Mouse (Mus musculus): ENCODE data around the gene Nlrp1b. TPM values are rescaled to one million over a fixed set of nuclear protein-coding genes. Genes with fewer than 3 reads are reported as not detected.

Gene Nlrp1b
- not detected in 2 replicates for polyA plus RNA-seq (2016; fragmentation: Nextera tagmentation; extraction: Ambion mirVana)

- 63% methylated on average over 2 of the region's 2 CpGs for WGBS
- Histone ChIP-seq H3K27ac (ENCODE audit: poor library complexity, severe bottlenecking) (no peak within 1 kb of the TSS), H3K9ac (no peak within 1 kb of the TSS), H3K27me3 (replicated peaks) (no peaks in the 10 kb centered on the region), H3K9me3 (replicated peaks) (0 out of 2 replicates have a peak, but pooled peaks cover 8% of the 10 kb centered on the region), H3K4me3 (no peak within 1 kb of the TSS), H3K4me2 (no peak within 1 kb of the TSS), H3K36me3 (no peaks in the 10 kb centered on the region), H3K4me1 (replicated peaks) (no peaks in the 10 kb centered on the region)
- no peak for ATAC-seq (ENCODE audit: insufficient number of reproducible peaks, low FRiP score)
Observed at GRCm38 (mm10) chr11:71230684-71231480, at the start of gene Nlrp1b. Gene Nlrp1b (minus strand): TSS chr11:71230733.

- H3K4me1 ChIP-seq (replicated peaks), result no peaks in the 10 kb centered on the region
- H3K27ac ChIP-seq (ENCODE audit: poor library complexity, severe bottlenecking), result no peak overlapping the region
- H3K9ac ChIP-seq, result no peak overlapping the region
- no peaks in the 10 kb centered on the region for H3K36me3 ChIP-seq
- H3K4me3 ChIP-seq, result no peak overlapping the region
- 65% methylated on average over 3 of the region's 3 CpGs for WGBS
- H3K9me3 ChIP-seq (replicated peaks), result no peaks in the 10 kb centered on the region
- no peak overlapping the region for H3K4me2 ChIP-seq
- H3K27me3 ChIP-seq (replicated peaks), result no peaks in the 10 kb centered on the region
- no peak for ATAC-seq (ENCODE audit: insufficient number of reproducible peaks, low FRiP score)
Observed at GRCm38 (mm10) chr11:71261036-71261435, 30.5 kb upstream of the Nlrp1b start.

GRCm38 (mm10) chr11:71251333-71251732 lies 20.8 kb upstream of the Nlrp1b start:
- Histone ChIP-seq H3K27ac (ENCODE audit: poor library complexity, severe bottlenecking) (no peak overlapping the region), H3K27me3 (replicated peaks) (no peaks in the 10 kb centered on the region), H3K9me3 (replicated peaks) (no peaks in the 10 kb centered on the region), H3K4me1 (replicated peaks) (no peaks in the 10 kb centered on the region), H3K9ac (no peak overlapping the region), H3K36me3 (no peaks in the 10 kb centered on the region), H3K4me3 (no peak overlapping the region), H3K4me2 (no peak overlapping the region)
- 68% methylated on average over 5 of the region's 5 CpGs for WGBS
- no peak for ATAC-seq (ENCODE audit: insufficient number of reproducible peaks, low FRiP score)

- H3K4me2 ChIP-seq, result no peak overlapping the region
- H3K4me1 ChIP-seq (replicated peaks), result no peaks in the 10 kb centered on the region
- H3K27ac ChIP-seq (ENCODE audit: poor library complexity, severe bottlenecking), result no peak overlapping the region
- H3K9ac ChIP-seq, result no peak overlapping the region
- no peaks in the 10 kb centered on the region for H3K27me3 ChIP-seq (replicated peaks)
- WGBS, result 55% methylated on average over 2 of the region's 2 CpGs
- H3K9me3 ChIP-seq (replicated peaks), result peaks cover 8% of the 10 kb centered on the region; the same call in 1 of the 2 replicates
- no peak overlapping the region for H3K4me3 ChIP-seq
- ATAC-seq (ENCODE audit: insufficient number of reproducible peaks, low FRiP score), result no peak
- H3K36me3 ChIP-seq, result no peaks in the 10 kb centered on the region
Observed at GRCm38 (mm10) chr11:71224614-71225013, 5.9 kb downstream of the Nlrp1b start.

GRCm38 (mm10) chr11:71202703-71203102 lies 27.8 kb downstream of the Nlrp1b start:
- H3K4me1 ChIP-seq (replicated peaks), result no peaks in the 10 kb centered on the region
- WGBS, result 63% methylated on average over 4 of the region's 4 CpGs
- H3K9me3 ChIP-seq (replicated peaks), result no peaks in the 10 kb centered on the region
- no peak overlapping the region for H3K4me3 ChIP-seq
- ATAC-seq (ENCODE audit: insufficient number of reproducible peaks, low FRiP score), result no peak
- H3K4me2 ChIP-seq, result no peak overlapping the region
- no peaks in the 10 kb centered on the region for H3K36me3 ChIP-seq
- H3K27ac ChIP-seq (ENCODE audit: poor library complexity, severe bottlenecking), result no peak overlapping the region
- H3K27me3 ChIP-seq (replicated peaks), result no peaks in the 10 kb centered on the region
- no peak overlapping the region for H3K9ac ChIP-seq

GRCm38 (mm10) chr11:71199349-71199748 lies 31.2 kb downstream of the Nlrp1b start:
- Histone ChIP-seq H3K4me2 (no peak overlapping the region), H3K36me3 (no peaks in the 10 kb centered on the region), H3K9ac (no peak overlapping the region), H3K27me3 (replicated peaks) (no peaks in the 10 kb centered on the region), H3K4me1 (replicated peaks) (no peaks in the 10 kb centered on the region), H3K27ac (ENCODE audit: poor library complexity, severe bottlenecking) (no peak overlapping the region), H3K9me3 (replicated peaks) (no peaks in the 10 kb centered on the region; the same call in 1 of the 2 replicates), H3K4me3 (no peak overlapping the region)
- no peak for ATAC-seq (ENCODE audit: insufficient number of reproducible peaks, low FRiP score)
- 73% methylated on average over 2 of the region's 2 CpGs for WGBS

GRCm38 (mm10) chr11:71169633-71170032 lies 60.9 kb downstream of the Nlrp1b start:
- WGBS, result 51% methylated on average over 1 of the region's 1 CpGs
- no peak overlapping the region for H3K27ac ChIP-seq (ENCODE audit: poor library complexity, severe bottlenecking)
- H3K4me3 ChIP-seq, result no peak overlapping the region
- H3K27me3 ChIP-seq (replicated peaks), result no peaks in the 10 kb centered on the region
- H3K9ac ChIP-seq, result no peak overlapping the region
- no peaks in the 10 kb centered on the region for H3K4me1 ChIP-seq (replicated peaks)
- H3K36me3 ChIP-seq, result no peaks in the 10 kb centered on the region
- no peaks in the 10 kb centered on the region for H3K9me3 ChIP-seq (replicated peaks)
- no peak overlapping the region for H3K4me2 ChIP-seq
- ATAC-seq (ENCODE audit: insufficient number of reproducible peaks, low FRiP score), result no peak

GRCm38 (mm10) chr11:71164139-71164538 lies 66.4 kb downstream of the Nlrp1b start:
- Histone ChIP-seq H3K9me3 (replicated peaks) (0 out of 2 replicates have a peak, but pooled peaks cover 6% of the 10 kb centered on the region), H3K4me1 (replicated peaks) (no peaks in the 10 kb centered on the region), H3K4me2 (no peak overlapping the region), H3K27me3 (replicated peaks) (no peaks in the 10 kb centered on the region), H3K36me3 (no peaks in the 10 kb centered on the region), H3K9ac (no peak overlapping the region), H3K27ac (ENCODE audit: poor library complexity, severe bottlenecking) (no peak overlapping the region), H3K4me3 (no peak overlapping the region)
- ATAC-seq (ENCODE audit: insufficient number of reproducible peaks, low FRiP score), result no peak
- 52% methylated on average over 1 of the region's 1 CpGs for WGBS

- Histone ChIP-seq H3K4me1 (replicated peaks) (no peaks in the 10 kb centered on the region), H3K27me3 (replicated peaks) (no peaks in the 10 kb centered on the region), H3K36me3 (no peaks in the 10 kb centered on the region), H3K4me2 (no peak overlapping the region), H3K4me3 (no peak overlapping the region), H3K9me3 (replicated peaks) (0 out of 2 replicates have a peak, but pooled peaks cover 6% of the 10 kb centered on the region), H3K27ac (ENCODE audit: poor library complexity, severe bottlenecking) (no peak overlapping the region), H3K9ac (no peak overlapping the region)
- 71% methylated on average over 3 of the region's 3 CpGs for WGBS
- no peak for ATAC-seq (ENCODE audit: insufficient number of reproducible peaks, low FRiP score)
Observed at GRCm38 (mm10) chr11:71159439-71160136, 70.9 kb downstream of the Nlrp1b start.

GRCm38 (mm10) chr11:71155272-71155671 lies 75.3 kb downstream of the Nlrp1b start:
- whole genome bisulfite sequencing, result 73% methylated on average over 1 of the region's 1 CpGs
- Histone ChIP-seq H3K27me3 (replicated peaks) (no peaks in the 10 kb centered on the region), H3K27ac (ENCODE audit: poor library complexity, severe bottlenecking) (no peak overlapping the region), H3K9me3 (replicated peaks) (no peaks in the 10 kb centered on the region; the same call in 1 of the 2 replicates), H3K9ac (no peak overlapping the region), H3K4me1 (replicated peaks) (no peaks in the 10 kb centered on the region), H3K4me2 (no peak overlapping the region), H3K4me3 (no peak overlapping the region), H3K36me3 (no peaks in the 10 kb centered on the region)
- ATAC-seq (ENCODE audit: insufficient number of reproducible peaks, low FRiP score), result no peak

- 44% methylated on average over 3 of the region's 3 CpGs for WGBS
- no peaks in the 10 kb centered on the region for H3K27me3 ChIP-seq (replicated peaks)
- no peak within 1 kb of the TSS for H3K27ac ChIP-seq (ENCODE audit: poor library complexity, severe bottlenecking)
- ATAC-seq (ENCODE audit: insufficient number of reproducible peaks, low FRiP score), result no peak
- peaks cover 4% of the 10 kb centered on the region; the same call in 1 of the 2 replicates for H3K9me3 ChIP-seq (replicated peaks)
- H3K4me2 ChIP-seq, result no peak within 1 kb of the TSS
- H3K36me3 ChIP-seq, result no peaks in the 10 kb centered on the region
- H3K4me3 ChIP-seq, result no peak within 1 kb of the TSS
- no peak within 1 kb of the TSS for H3K9ac ChIP-seq
- H3K4me1 ChIP-seq (replicated peaks), result no peaks in the 10 kb centered on the region
Observed at GRCm38 (mm10) chr11:71144661-71145060, 85.9 kb downstream of the Nlrp1b start, which contains the start of gene Nlrp1a. Gene Nlrp1a (minus strand): TSS chr11:71144704.
